Mouse (Mus musculus) layer of hippocampus, adult 2 months (tissue): ENCODE measurements at regions not wholly inside any gene's neighbourhood (a gene's known extent, or its start where the extent isn't known, plus 50 kb on each side); places are given as distances from the start of the nearest gene placed in this dataset.

Source experiments
- DNase-seq, 2 experiments: peaks; one replicate each; pipeline ENCODE4 v3.0.0; 2022; ENCODE audit warnings: low spot score in 2 of 2
- H3K27ac ChIP-seq: fragments of 200-600 bp; 2 replicates; pipeline ENCODE4 v1.8.1; 2022
- H3K4me3 ChIP-seq: fragments of 200-600 bp; 2 replicates; pipeline ENCODE4 v1.8.1; 2022; ENCODE audit warnings: mild to moderate bottlenecking
- CTCF ChIP-seq: fragments of 200-600 bp; conservative IDR thresholded peaks from 2 replicates; pipeline ENCODE4 v1.8.1; 2022; ENCODE audit warnings: antibody characterized with exemption, mild to moderate bottlenecking, moderate library complexity

DNA sequence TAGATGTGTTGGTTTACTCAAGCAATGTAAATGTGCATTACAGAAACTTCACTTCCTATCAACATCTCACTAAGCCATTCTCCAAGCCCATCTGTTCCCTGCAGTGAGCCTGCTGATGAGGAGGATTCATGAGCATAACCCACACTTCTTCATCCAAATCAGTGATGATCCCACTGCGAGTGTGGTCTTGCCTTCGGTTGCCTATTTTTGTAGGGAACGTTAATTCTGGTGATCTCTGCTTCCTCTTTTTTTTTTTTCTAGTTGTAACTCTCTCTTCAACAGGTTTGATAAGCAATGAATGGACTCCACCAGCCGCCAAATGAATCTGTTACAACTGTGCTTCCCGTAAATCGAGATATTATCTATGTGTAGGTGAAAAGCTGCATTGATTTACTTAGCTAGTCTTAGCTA is 509.9 kb downstream of the Pdha2 start:
- Histone ChIP-seq H3K27ac (no peak overlapping the region), H3K4me3 (no peak overlapping the region)
- no peak for TF ChIP-seq CTCF
- DNase-seq: no peak

GRCm38 (mm10) chr3:140697295-140697694 is 514.9 kb downstream of the Pdha2 start:
- H3K27ac ChIP-seq: no peak overlapping the region
- no peak overlapping the region for H3K4me3 ChIP-seq
- no peak for TF ChIP-seq CTCF
- no peak for DNase-seq

DNA sequence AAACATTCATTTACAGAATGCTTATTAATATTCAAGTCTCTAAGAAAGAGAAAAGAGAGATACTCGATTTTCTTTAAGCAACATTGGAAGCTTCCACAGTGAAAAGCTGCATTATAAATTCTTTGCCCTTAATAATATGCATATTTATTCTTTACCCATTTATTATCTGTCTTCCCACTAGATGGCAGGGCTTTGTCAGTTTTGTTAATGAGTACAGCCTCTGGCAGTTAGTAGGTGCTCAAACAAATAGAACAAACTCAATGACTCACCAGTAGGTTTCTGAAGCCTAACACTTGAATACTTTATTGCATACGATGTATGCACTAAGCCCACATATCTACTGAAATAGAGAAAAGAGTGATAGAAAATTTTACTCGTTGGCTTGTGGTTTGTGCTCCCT is 529.4 kb downstream of the Pdha2 start:
- no peak overlapping the region for H3K27ac ChIP-seq
- H3K4me3 ChIP-seq: no peak overlapping the region
- no peak for DNase-seq
- peak; percentile 70 for TF ChIP-seq CTCF

GRCm38 (mm10) chr3:140645785-140646388 is 566.3 kb downstream of the Pdha2 start:
- no peak for DNase-seq
- no peak overlapping the region for H3K27ac ChIP-seq
- H3K4me3 ChIP-seq: no peak overlapping the region
- no peak for TF ChIP-seq CTCF

GRCm38 (mm10) chr3:140619885-140620284 is 592.3 kb downstream of the Pdha2 start:
- Histone ChIP-seq H3K27ac (no peak overlapping the region), H3K4me3 (no peak overlapping the region)
- no peak for TF ChIP-seq CTCF
- DNase-seq: no peak
